Mouse (Mus musculus): ENCODE results near the gene Olfr1369-ps1.

DNA sequence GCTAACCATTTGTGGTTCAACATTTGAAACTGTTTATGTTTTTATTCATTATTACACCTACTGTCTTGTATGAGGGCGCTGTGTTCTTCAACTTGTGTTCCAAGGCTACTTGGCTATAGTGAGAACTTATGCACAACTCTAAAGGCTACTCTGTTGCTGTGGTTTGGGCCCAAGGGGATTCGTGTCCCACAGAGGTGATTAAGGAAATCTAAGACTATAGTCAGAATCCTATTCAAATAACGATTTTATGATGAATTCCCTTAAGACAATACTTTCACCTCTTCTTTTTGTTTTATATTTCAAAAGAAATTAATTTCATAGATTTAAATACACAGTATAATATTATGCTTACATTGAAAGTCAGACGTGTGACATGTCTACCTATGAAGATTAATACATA, 34.5 kb downstream of the Olfr1369-ps1 start, which contains the start of gene Olfr1368:
- TF ChIP-seq CTCF (IDR thresholded peaks at IDR 0.05; ENCODE audit: control insufficient read depth, insufficient read depth, insufficient read length) (no peak), MYOG (IDR thresholded peaks at IDR 0.05; ENCODE audit: control insufficient read depth, extremely low read depth, insufficient read length) (no peak), MYOD1 (IDR thresholded peaks at IDR 0.05; ENCODE audit: control insufficient read depth, insufficient read length, low read depth) (no peak), USF1 (IDR thresholded peaks at IDR 0.05; ENCODE audit: low read depth) (no peak), FOSL1 (IDR thresholded peaks at IDR 0.05; ENCODE audit: insufficient read depth, low read length, poor library complexity, severe bottlenecking) (no peak)
